Mouse (Mus musculus) neural tube, postnatal 0 days (tissue): Measurements from ENCODE around the gene Cyp3a11. TPM values are rescaled to one million over a fixed set of nuclear protein-coding genes. Genes with fewer than 3 reads are reported as not detected.

Experiments
- polyA plus RNA-seq: library from polyadenylated mRNA; unstranded; fragments of >200 nt; fragmentation: Nextera tagmentation; extraction: Ambion mirVana; gene quantifications from 2 replicates; pipeline ENCODE4 v1.2.1, GENCODE M21; 2015

The Cyp3a11 gene
- polyA plus RNA-seq, result not detected in 2 replicates

DNA sequence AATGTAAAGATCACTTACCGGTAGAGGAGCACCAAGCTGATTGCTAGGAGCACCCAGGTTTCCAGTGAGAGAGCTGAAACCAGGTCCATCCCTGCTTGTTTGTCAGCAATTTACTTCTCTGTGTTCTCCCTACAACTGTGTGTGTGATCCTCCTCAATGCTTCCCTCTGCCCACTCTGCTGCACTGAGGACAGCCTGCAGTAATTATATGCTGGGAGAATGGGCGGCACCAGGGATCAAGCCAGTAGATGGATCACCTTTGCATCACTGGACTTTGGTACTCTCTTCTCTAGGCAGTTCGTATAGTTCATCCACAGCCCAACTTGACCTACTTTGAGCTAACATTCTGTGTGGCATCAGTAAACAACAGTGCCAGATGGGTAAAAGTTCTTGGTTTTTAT is at the start of gene Cyp3a11:
Gene Cyp3a11, minus strand, starts transcription at position 277 of the 400 bp plus-strand sequence.

DNA sequence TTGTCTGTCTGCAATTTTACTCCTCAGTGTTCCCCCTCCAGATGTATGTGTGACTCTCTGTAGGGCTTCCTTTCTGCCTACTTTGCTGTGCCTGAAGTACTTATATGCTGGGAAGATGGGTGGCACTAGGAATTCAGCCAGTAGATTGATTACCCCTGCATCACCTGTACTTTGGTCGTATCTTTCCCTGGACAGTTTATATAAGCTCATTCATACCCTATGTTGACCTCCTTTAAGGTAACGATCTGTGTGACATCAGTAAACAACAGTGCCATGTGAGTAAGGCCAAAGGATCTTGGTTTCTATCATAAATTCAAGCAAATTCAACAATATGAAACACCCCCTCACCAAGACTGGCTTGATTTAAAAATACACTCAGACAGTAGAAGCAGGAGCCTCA is 74.0 kb downstream of the Cyp3a11 start, which contains the start of gene Cyp3a44:
Gene Cyp3a44, minus strand, starts transcription at position 79 of the 400 bp plus-strand sequence.

Other genes with a start within 250 kb of the Cyp3a11 start
- not detected in 2 replicates for gene Cyp3a41a, start 159.8 kb downstream of the Cyp3a11 start, polyA plus RNA-seq
- gene Cyp3a44, start 74.1 kb downstream of the Cyp3a11 start, polyA plus RNA-seq, result not detected in 2 replicates
- gene Cyp3a25, start 129.7 kb upstream of the Cyp3a11 start, polyA plus RNA-seq, result not detected in 2 replicates
- not detected in 2 replicates for gene Cyp3a59, start 199.3 kb upstream of the Cyp3a11 start, polyA plus RNA-seq